Mouse (Mus musculus) adrenal gland, postnatal 14 days (tissue): ENCODE data around the gene Ppp1r11. TPM values are rescaled to one million over a fixed set of nuclear protein-coding genes. Genes with fewer than 3 reads are reported as not detected.

ENCODE experiments used
- DNase-seq: peaks from one replicate; pipeline ENCODE4 v3.0.0; 2021; ENCODE audit warnings: mixed read lengths
- total RNA-seq: library from RNA; stranded (reverse); gene quantifications from 2 replicates; pipeline ENCODE4 v1.2.3, GENCODE M21; 2021

Ppp1r11 gene
- total RNA-seq, 1 experiment from 2014 or later, result 81.0 TPM

- peak; percentile 77 for DNase-seq
These were observed 31.3 kb downstream of the Ppp1r11 start for GRCm38 (mm10) chr17:36920239-36920638.

- peak; percentile 75 for DNase-seq
These were observed 36.5 kb downstream of the Ppp1r11 start for GRCm38 (mm10) chr17:36915076-36915475.

- peak; percentile 84 for DNase-seq
These were observed 37.4 kb downstream of the Ppp1r11 start for GRCm38 (mm10) chr17:36914108-36914507.

- DNase-seq, result no peak
These were observed 39.5 kb downstream of the Ppp1r11 start for GRCm38 (mm10) chr17:36912031-36912430.

- no peak for DNase-seq
These were observed 41.7 kb downstream of the Ppp1r11 start for GRCm38 (mm10) chr17:36909802-36910201.

- no peak for DNase-seq
These were observed 43.3 kb downstream of the Ppp1r11 start for GRCm38 (mm10) chr17:36908235-36908634.

GRCm38 (mm10) chr17:36903651-36904050, 47.9 kb downstream of the Ppp1r11 start:
- no peak for DNase-seq

GRCm38 (mm10) chr17:36900691-36901090, 50.9 kb downstream of the Ppp1r11 start:
- no peak for DNase-seq

GRCm38 (mm10) chr17:36900001-36900400, 51.5 kb downstream of the Ppp1r11 start:
- no peak for DNase-seq

- DNase-seq, result no peak
These were observed 52.2 kb downstream of the Ppp1r11 start for GRCm38 (mm10) chr17:36899376-36899775.

Other genes starting within 250 kb of the Ppp1r11 start
- not detected in 2 replicates for gene H2-M10.5, start 178.8 kb downstream of the Ppp1r11 start, total RNA-seq
- not detected in 2 replicates for gene H2-M10.6, start 139.6 kb downstream of the Ppp1r11 start, total RNA-seq
- 45.3 and 55.8 TPM in 2 replicates for gene Trim26, start 114.6 kb downstream of the Ppp1r11 start, total RNA-seq
- gene Trim15, start 84.5 kb downstream of the Ppp1r11 start, total RNA-seq, result not detected in 2 replicates
- 1.3 and 6.7 TPM in 2 replicates for gene Trim10, start 82.2 kb downstream of the Ppp1r11 start, total RNA-seq
- not detected in 2 replicates for gene Trim40, start 61.6 kb downstream of the Ppp1r11 start, total RNA-seq
- gene Trim31, start 53.6 kb downstream of the Ppp1r11 start, total RNA-seq, result not detected in 2 replicates
- gene Rnf39, start 8.8 kb downstream of the Ppp1r11 start, total RNA-seq, result 0.45 and 1.1 TPM in 2 replicates
- gene Znrd1, start 6.8 kb upstream of the Ppp1r11 start, total RNA-seq, result 36.5 and 39.8 TPM in 2 replicates
- gene Znrd1as, start 6.9 kb upstream of the Ppp1r11 start, total RNA-seq, result 10.6 and 10.9 TPM in 2 replicates
- not detected in 2 replicates for gene 2410137M14Rik, start 29.5 kb upstream of the Ppp1r11 start, total RNA-seq
- 0.34 TPM in 1 of 2 replicates, not detected in the other for gene H2-M5, start 37.8 kb upstream of the Ppp1r11 start, total RNA-seq
- 4.1 and 4.5 TPM in 2 replicates for gene Zfp57, start 49.4 kb upstream of the Ppp1r11 start, total RNA-seq
- not detected in 2 replicates for gene Mog, start 71.7 kb upstream of the Ppp1r11 start, total RNA-seq
- 24.2 and 32.7 TPM in 2 replicates for gene Gabbr1, start 94.2 kb upstream of the Ppp1r11 start, total RNA-seq
- gene Olfr90, start 136.8 kb upstream of the Ppp1r11 start, total RNA-seq, result not detected in 2 replicates
- not detected in 2 replicates for gene Olfr91, start 146.5 kb upstream of the Ppp1r11 start, total RNA-seq
- not detected in 2 replicates for gene Olfr92, start 168.3 kb upstream of the Ppp1r11 start, total RNA-seq
- not detected in 2 replicates for gene Olfr93, start 209.8 kb upstream of the Ppp1r11 start, total RNA-seq
- gene Ubd, start 242.2 kb upstream of the Ppp1r11 start, total RNA-seq, result 3.4 TPM in 1 of 2 replicates, not detected in the other
- gene Olfr94, start 249.3 kb upstream of the Ppp1r11 start, total RNA-seq, result not detected in 2 replicates